Comparison of ENCODE assay signal across 18 mouse cellular contexts in genomic region chr12:9237538-9237937, GRCm38 (mm10).
A peak's percentile ranks its signal among the peaks of the same experiment; 100 is the strongest.
DNase-seq lines count a peak whose midpoint lies in the region; ATAC-seq and TF ChIP-seq lines count a peak whose summit lies in the region.
"Had no signal": no experiment of that assay in that cellular context is flagged by ENCODE, and none has a peak within 500 bp of the region (broad histone marks: within the 10 kb centered on the region; RNA-seq: fewer than 3 reads in every experiment).

No protein-coding gene starts in this region.

- no peaks in the 10 kb centered on the region for H3K27me3 ChIP-seq in heart, adult 2 months (ENCODE audit: control insufficient read depth, insufficient read depth, low read length)
- H3K27me3 ChIP-seq in heart, embryonic 12.5 days (replicated peaks), result no peaks in the 10 kb centered on the region
- H3K27me3 ChIP-seq in limb, embryonic 15.5 days, result no peaks in the 10 kb centered on the region
- H3K27me3 ChIP-seq in liver, embryonic 11.5 days (replicated peaks; ENCODE audit: control insufficient read depth, insufficient read depth, low read length), result no peaks in the 10 kb centered on the region
- no peaks in the 10 kb centered on the region for H3K27me3 ChIP-seq in neural tube, embryonic 15.5 days (replicated peaks)
- H3K27me3 ChIP-seq: CH12.LX; embryonic facial prominence, embryonic 12.5 days; liver, embryonic 13.5 days; midbrain, embryonic 12.5 days had no signal

- ATAC-seq in heart, embryonic 12.5 days (ENCODE audit: insufficient number of reproducible peaks, low FRiP score), result no peak
- peak; percentile 63 for ATAC-seq in limb, embryonic 15.5 days (ENCODE audit: insufficient number of reproducible peaks, low FRiP score, low TSS enrichment, low read depth)
- no peak for ATAC-seq in liver, embryonic 11.5 days (replicated peaks; ENCODE audit: low FRiP score)
- ATAC-seq in neural tube, embryonic 15.5 days (ENCODE audit: low FRiP score), result no peak

- H3K9me3 ChIP-seq in heart, embryonic 12.5 days (replicated peaks), result no peaks in the 10 kb centered on the region
- H3K9me3 ChIP-seq in limb, embryonic 15.5 days, result no peaks in the 10 kb centered on the region
- H3K9me3 ChIP-seq in liver, embryonic 11.5 days (ENCODE audit: control insufficient read depth, low read length), result no peaks in the 10 kb centered on the region
- no peaks in the 10 kb centered on the region for H3K9me3 ChIP-seq in neural tube, embryonic 15.5 days (replicated peaks)
- H3K9me3 ChIP-seq: embryonic facial prominence, embryonic 12.5 days; liver, embryonic 13.5 days; midbrain, embryonic 12.5 days had no signal

- WGBS in heart, adult 2 months, result 39% methylated on average over 6 of the region's 6 CpGs
- WGBS in heart, embryonic 12.5 days, result 35% methylated on average over 6 of the region's 6 CpGs
- 20% methylated on average over 6 of the region's 6 CpGs for WGBS in limb, embryonic 15.5 days
- 62% methylated on average over 6 of the region's 6 CpGs for WGBS in liver, embryonic 11.5 days
- WGBS in neural tube, embryonic 15.5 days, result 69% methylated on average over 6 of the region's 6 CpGs

- H3K9ac ChIP-seq in heart, adult 2 months (ENCODE audit: low read depth, low read length), result no peak overlapping the region
- H3K9ac ChIP-seq in heart, embryonic 12.5 days, result no peak overlapping the region
- H3K9ac ChIP-seq in limb, embryonic 15.5 days, result no peak overlapping the region
- no peak overlapping the region for H3K9ac ChIP-seq in liver, embryonic 11.5 days (ENCODE audit: low read depth, low read length)
- H3K9ac ChIP-seq in neural tube, embryonic 15.5 days (replicated peaks), result no peak overlapping the region
- H3K9ac ChIP-seq: embryonic facial prominence, embryonic 12.5 days; liver, embryonic 13.5 days; midbrain, embryonic 12.5 days had no signal

- peak in 1 of 2 experiments; percentile 49 for DNase-seq in heart, adult 2 months
- DNase-seq in heart, postnatal 10 days, result peak; percentile 51 to 54
- DNase-seq in testis, postnatal 14 days (ENCODE audit: low spot score), result no peak
- DNase-seq in liver, embryonic 11.5 days (ENCODE audit: low spot score), result no peak
- DNase-seq: adrenal gland, postnatal 25 days; cerebellum, adult 8-10 months; gastrocnemius, postnatal 10 days; kidney, adult 9 months; kidney, postnatal 4 days; liver, embryonic 13.5 days; thymus, postnatal 14 days had no signal

- no peak overlapping the region for H3K27ac ChIP-seq in heart, adult 2 months
- H3K27ac ChIP-seq in heart, embryonic 12.5 days (ENCODE audit: poor library complexity, severe bottlenecking), result no peak overlapping the region
- H3K27ac ChIP-seq in limb, embryonic 15.5 days, result no peak overlapping the region
- no peak overlapping the region for H3K27ac ChIP-seq in liver, embryonic 11.5 days (ENCODE audit: low read depth, low read length)
- no peak overlapping the region for H3K27ac ChIP-seq in neural tube, embryonic 15.5 days (replicated peaks)
- H3K27ac ChIP-seq: embryonic facial prominence, embryonic 12.5 days; liver, embryonic 13.5 days; midbrain, embryonic 12.5 days; stomach, postnatal 0 days had no signal

- no peak overlapping the region for H3K4me2 ChIP-seq in heart, embryonic 12.5 days
- no peak overlapping the region for H3K4me2 ChIP-seq in limb, embryonic 15.5 days
- H3K4me2 ChIP-seq in liver, embryonic 11.5 days, result no peak overlapping the region
- H3K4me2 ChIP-seq in neural tube, embryonic 15.5 days, result no peak overlapping the region
- H3K4me2 ChIP-seq: embryonic facial prominence, embryonic 12.5 days; liver, embryonic 13.5 days; midbrain, embryonic 12.5 days had no signal

- TF ChIP-seq POLR2A in heart, adult 2 months (IDR thresholded peaks at IDR 0.05; ENCODE audit: insufficient read depth, low read depth, low read length), result no peak

- peaks cover 2% of the 10 kb centered on the region for H3K4me1 ChIP-seq in heart, adult 2 months (ENCODE audit: control insufficient read depth, insufficient read depth, low read length)
- peaks cover 8% of the 10 kb centered on the region; the same call in 1 of the 2 replicates for H3K4me1 ChIP-seq in heart, embryonic 12.5 days (replicated peaks)
- H3K4me1 ChIP-seq in limb, embryonic 15.5 days, result no peaks in the 10 kb centered on the region
- no peaks in the 10 kb centered on the region for H3K4me1 ChIP-seq in liver, embryonic 11.5 days (replicated peaks; ENCODE audit: control insufficient read depth, insufficient read depth, low read length)
- H3K4me1 ChIP-seq in neural tube, embryonic 15.5 days, result no peaks in the 10 kb centered on the region
- H3K4me1 ChIP-seq: embryonic facial prominence, embryonic 12.5 days; liver, embryonic 13.5 days; midbrain, embryonic 12.5 days had no signal

- peak; percentile 70; the same call in 1 of the 2 replicates for TF ChIP-seq EP300 in heart, adult 2 months (IDR thresholded peaks at IDR 0.05; ENCODE audit: insufficient read depth, low read depth, low read length)

- no peaks in the 10 kb centered on the region for H3K79me2 ChIP-seq in heart, adult 2 months (replicated peaks; ENCODE audit: control insufficient read depth, insufficient read depth, low read length)

- no peaks in the 10 kb centered on the region for H3K36me3 ChIP-seq in heart, adult 2 months (ENCODE audit: control insufficient read depth, insufficient read depth, low read length)
- H3K36me3 ChIP-seq in heart, embryonic 12.5 days, result no peaks in the 10 kb centered on the region
- no peaks in the 10 kb centered on the region for H3K36me3 ChIP-seq in limb, embryonic 15.5 days
- H3K36me3 ChIP-seq in liver, embryonic 11.5 days (ENCODE audit: control insufficient read depth, insufficient read depth, low read length), result no peaks in the 10 kb centered on the region
- H3K36me3 ChIP-seq in neural tube, embryonic 15.5 days, result no peaks in the 10 kb centered on the region
- H3K36me3 ChIP-seq: embryonic facial prominence, embryonic 12.5 days; liver, embryonic 13.5 days; midbrain, embryonic 12.5 days had no signal

- TF ChIP-seq CTCF in heart, adult 2 months (IDR thresholded peaks at IDR 0.05), result no peak

- intact Hi-C loops in heart, adult 2 months (cut with DNase I), result loop anchor here (5.0 to 10.0 kb wide), 2 partner anchors 160 to 987 kb away; no protein-coding TSS in a partner anchor
- intact Hi-C loops in heart, postnatal 10 days (cut with DNase I), result no loop called here

- H3K4me3 ChIP-seq in heart, adult 2 months, result no peak overlapping the region
- no peak overlapping the region for H3K4me3 ChIP-seq in heart, embryonic 12.5 days
- H3K4me3 ChIP-seq in limb, embryonic 15.5 days, result no peak overlapping the region
- H3K4me3 ChIP-seq in liver, embryonic 11.5 days (ENCODE audit: low read depth, low read length), result no peak overlapping the region
- H3K4me3 ChIP-seq in neural tube, embryonic 15.5 days (replicated peaks), result no peak overlapping the region
- H3K4me3 ChIP-seq: embryonic facial prominence, embryonic 12.5 days; liver, embryonic 13.5 days; midbrain, embryonic 12.5 days had no signal

Comparison
In these comparisons a context has a peak if more than half of its experiments do, and no peak if none do; other contexts are left out.
1. DNase-seq: peak in heart, postnatal 10 days (2 of 2); none in testis, postnatal 14 days (single experiment) and liver, embryonic 11.5 days (single experiment).